Mouse (Mus musculus): Measurements from ENCODE around the gene Calml4.

- TF ChIP-seq CTCF (IDR thresholded peaks at IDR 0.05 in 2 of 3, conservative IDR thresholded peaks at IDR 0.05 in 1 of 3; ENCODE audit: control insufficient read depth in 1 of 3, insufficient read depth in 1 of 3, low read depth in 2 of 3, low read length in 3 of 3, poor library complexity in 1 of 3, severe bottlenecking in 1 of 3) (no peak), POLR2A (IDR thresholded peaks at IDR 0.05; ENCODE audit: control insufficient read depth in 1 of 2, insufficient read depth in 1 of 2, low read depth in 1 of 2, low read length in 2 of 2, poor library complexity in 1 of 2) (no peak), CHD2 (IDR thresholded peaks at IDR 0.05; ENCODE audit: low read length) (no peak), ETS1 (IDR thresholded peaks at IDR 0.05; ENCODE audit: low read depth, low read length) (no peak), SIN3A (IDR thresholded peaks at IDR 0.05; ENCODE audit: low read length) (no peak), CHD1 (IDR thresholded peaks at IDR 0.05; ENCODE audit: low read depth, low read length) (no peak), MAX (IDR thresholded peaks at IDR 0.05; ENCODE audit: low read length) (no peak)
Measured at GRCm38 (mm10) chr9:62903841-62904240, 46.0 kb downstream of the Calml4 start.

Data from MEL (cell line).